Mouse (Mus musculus) intestine, postnatal 0 days (tissue): Measurements from ENCODE around the gene Tinagl1. TPM values are rescaled to one million over a fixed set of nuclear protein-coding genes. Genes with fewer than 3 reads are reported as not detected.

Experiments
- ATAC-seq: fragments of 200-750 bp; cut with Nextera tagmentation; 2 replicates; pipeline ENCODE4 v1.8.0; 2017; ENCODE audit warnings: mild to moderate bottlenecking, moderate TSS enrichment, moderate library complexity
- H3K27ac ChIP-seq: fragments of 300-500 bp; sonication (generic); 2 replicates; pipeline ENCODE4 v1.5.1; 2014; ENCODE audit warnings: mild to moderate bottlenecking, low read depth, low read length, moderate library complexity
- H3K27me3 ChIP-seq: fragments of 300-500 bp; sonication (generic); replicated peaks from 2 replicates; pipeline ENCODE4 v1.6.1; 2014; ENCODE audit warnings: low read length, mixed read lengths; ENCODE audit not compliant: control insufficient read depth, insufficient read depth
- H3K36me3 ChIP-seq: fragments of 300-500 bp; sonication (generic); 2 replicates; pipeline ENCODE4 v1.6.1; 2014; ENCODE audit warnings: mild to moderate bottlenecking, moderate library complexity; ENCODE audit not compliant: control insufficient read depth, insufficient read depth
- H3K4me1 ChIP-seq: fragments of 300-500 bp; sonication (generic); replicated peaks from 2 replicates; pipeline ENCODE4 v1.6.1; 2014; ENCODE audit warnings: antibody characterized with exemption, low read length, mixed read lengths; ENCODE audit not compliant: control insufficient read depth, insufficient read depth
- H3K4me2 ChIP-seq: fragments of 300-500 bp; sonication (generic); replicated peaks from 2 replicates; pipeline ENCODE4 v1.6.1; 2014; ENCODE audit warnings: low read depth, mild to moderate bottlenecking, moderate library complexity
- H3K4me3 ChIP-seq: fragments of 300-500 bp; sonication (generic); 2 replicates; pipeline ENCODE4 v1.5.1; 2014; ENCODE audit warnings: low read depth, low read length
- H3K9ac ChIP-seq: fragments of 300-500 bp; sonication (generic); 2 replicates; pipeline ENCODE4 v1.6.1; 2014; ENCODE audit warnings: mild to moderate bottlenecking, low read depth, low read length
- H3K9me3 ChIP-seq: fragments of 300-500 bp; sonication (generic); 2 replicates; pipeline ENCODE4 v1.6.1; 2016; ENCODE audit warnings: mixed run types; ENCODE audit not compliant: control insufficient read depth
- CTCF ChIP-seq: sonication (generic); IDR thresholded peaks from 2 replicates; pipeline ENCODE4 v1.5.1; 2016; ENCODE audit warnings: low read depth, mild to moderate bottlenecking, control low read depth, antibody characterized with exemption, moderate library complexity
- WGBS: fragments of 180-500 bp; shearing (Covaris S2); extraction: QIAGEN DNeasy Blood & Tissue Kit; methylation state at CpG from one replicate; pipeline ENCODE4 v1.1.7; 2014; 5-methylcytosine and 5-hydroxymethylcytosine counted together
- polyA plus RNA-seq: library from polyadenylated mRNA; unstranded; fragments of >200 nt; fragmentation: Nextera tagmentation; extraction: Ambion mirVana; gene quantifications from 2 replicates; pipeline ENCODE4 v1.2.1, GENCODE M21; 2015

Gene Tinagl1
- polyA plus RNA-seq, 1 experiment from 2014 or later = 88.8 TPM

GRCm38 (mm10) chr4:130212421-130212820 is 37.5 kb upstream of the Tinagl1 start:
- WGBS = 72% methylated on average over 7 of the region's 7 CpGs
- no peaks in the 10 kb centered on the region for H3K27me3 ChIP-seq

GRCm38 (mm10) chr4:130211870-130212269 is 36.9 kb upstream of the Tinagl1 start:
- no peaks in the 10 kb centered on the region for H3K36me3 ChIP-seq
- no peak for TF ChIP-seq CTCF
- H3K4me1 ChIP-seq = no peaks in the 10 kb centered on the region
- H3K4me3 ChIP-seq = no peak overlapping the region
- no peaks in the 10 kb centered on the region for H3K27me3 ChIP-seq
- WGBS = 91% methylated on average over 2 of the region's 2 CpGs
- no peak for ATAC-seq
- H3K9me3 ChIP-seq = no peaks in the 10 kb centered on the region
- no peak overlapping the region for H3K27ac ChIP-seq
- H3K9ac ChIP-seq = no peak overlapping the region
- H3K4me2 ChIP-seq = no peak overlapping the region

More at GRCm38 (mm10) chr4:130212421-130212820, 37.5 kb upstream of the Tinagl1 start:
- H3K9ac ChIP-seq = no peak overlapping the region
- ATAC-seq = no peak
- no peak overlapping the region for H3K4me2 ChIP-seq
- H3K9me3 ChIP-seq = no peaks in the 10 kb centered on the region
- no peaks in the 10 kb centered on the region for H3K4me1 ChIP-seq
- H3K27ac ChIP-seq = no peak overlapping the region
- no peak overlapping the region for H3K4me3 ChIP-seq
- H3K36me3 ChIP-seq = no peaks in the 10 kb centered on the region
- TF ChIP-seq CTCF = no peak

GRCm38 (mm10) chr4:130198694-130199670 is 24.1 kb upstream of the Tinagl1 start:
- peak overlapping the region; percentile 64 for H3K4me2 ChIP-seq
- no peaks in the 10 kb centered on the region for H3K9me3 ChIP-seq
- ATAC-seq = peak; percentile 55
- no peaks in the 10 kb centered on the region for H3K4me1 ChIP-seq
- H3K9ac ChIP-seq = 0 out of 2 replicates have a peak overlapping the region, but pooled peaks have one; percentile 23
- H3K27me3 ChIP-seq = peaks cover 8% of the 10 kb centered on the region; the same call in 1 of the 2 replicates
- H3K36me3 ChIP-seq = no peaks in the 10 kb centered on the region
- no peak overlapping the region for H3K27ac ChIP-seq
- 15% methylated on average over 35 of the region's 35 CpGs for WGBS
- peak overlapping the region; percentile 35 for H3K4me3 ChIP-seq
- TF ChIP-seq CTCF = peak; percentile 99

- ATAC-seq = no peak
- Histone ChIP-seq H3K4me3 (no peak overlapping the region), H3K4me2 (no peak overlapping the region), H3K27ac (no peak overlapping the region), H3K36me3 (no peaks in the 10 kb centered on the region), H3K9ac (no peak overlapping the region), H3K9me3 (no peaks in the 10 kb centered on the region), H3K4me1 (no peaks in the 10 kb centered on the region), H3K27me3 (peaks cover 8% of the 10 kb centered on the region; the same call in 1 of the 2 replicates)
- no peak for TF ChIP-seq CTCF
- 61% methylated on average over 7 of the region's 8 CpGs for WGBS
Observed at GRCm38 (mm10) chr4:130196542-130196941, 21.6 kb upstream of the Tinagl1 start.

GRCm38 (mm10) chr4:130195924-130196323 is 21.0 kb upstream of the Tinagl1 start:
- no peak for ATAC-seq

GRCm38 (mm10) chr4:130192266-130192665 is 17.3 kb upstream of the Tinagl1 start:
- H3K4me1 ChIP-seq = no peaks in the 10 kb centered on the region
- WGBS = 36% methylated on average over 9 of the region's 9 CpGs
- H3K9me3 ChIP-seq = no peaks in the 10 kb centered on the region
- no peak for TF ChIP-seq CTCF
- no peak overlapping the region for H3K4me2 ChIP-seq
- H3K4me3 ChIP-seq = no peak overlapping the region
- H3K27ac ChIP-seq = no peak overlapping the region
- H3K27me3 ChIP-seq = no peaks in the 10 kb centered on the region
- ATAC-seq = no peak
- no peak overlapping the region for H3K9ac ChIP-seq
- no peaks in the 10 kb centered on the region for H3K36me3 ChIP-seq

More at GRCm38 (mm10) chr4:130195924-130196323, 21.0 kb upstream of the Tinagl1 start:
- H3K4me1 ChIP-seq = no peaks in the 10 kb centered on the region
- H3K9me3 ChIP-seq = no peaks in the 10 kb centered on the region
- no peak for TF ChIP-seq CTCF
- H3K27me3 ChIP-seq = peaks cover 8% of the 10 kb centered on the region; the same call in 1 of the 2 replicates
- WGBS = 56% methylated on average over 13 of the region's 13 CpGs
- no peaks in the 10 kb centered on the region for H3K36me3 ChIP-seq
- H3K9ac ChIP-seq = no peak overlapping the region
- no peak overlapping the region for H3K4me3 ChIP-seq
- no peak overlapping the region for H3K27ac ChIP-seq
- no peak overlapping the region for H3K4me2 ChIP-seq
